Mouse (Mus musculus) ES-E14 (cell line): ENCODE data around the gene Dmkn. TPM values are rescaled to one million over a fixed set of nuclear protein-coding genes. Genes with fewer than 3 reads are reported as not detected.
A peak's percentile ranks its signal among the peaks of the same experiment; 100 is the strongest.

ENCODE experiments used
- DNase-seq: peaks from one replicate; pipeline ENCODE4 v3.0.0-alpha.2; 2013; ENCODE audit warnings: low read depth, low spot score
- H3K27ac ChIP-seq: 2 replicates; pipeline ENCODE4 v1.5.1; 2012; ENCODE audit warnings: low read depth, mild to moderate bottlenecking, low read length, moderate library complexity, mixed read lengths; ENCODE audit not compliant: poor library complexity, insufficient read depth, severe bottlenecking
- H3K36me3 ChIP-seq: 2 replicates; pipeline ENCODE4 v1.6.1; 2012; ENCODE audit warnings: mild to moderate bottlenecking, low read length, moderate library complexity, mixed read lengths; ENCODE audit not compliant: control insufficient read depth, poor library complexity, insufficient read depth, severe bottlenecking
- H3K4me1 ChIP-seq, 2 experiments: fragments of 150-350 bp in 1 of 2; sonication (generic) in 1 of 2; 2 replicates each; pipeline ENCODE4 v1.6.1; 2012; ENCODE audit warnings: low read length in 2 of 2, mild to moderate bottlenecking in 1 of 2, mixed read lengths in 1 of 2; ENCODE audit not compliant: control insufficient read depth in 2 of 2, insufficient read depth in 2 of 2, poor library complexity in 1 of 2
- H3K4me3 ChIP-seq, 2 experiments: fragments of 150-350 bp in 1 of 2; sonication (generic) in 1 of 2; 2 replicates each; pipeline ENCODE4 v1.5.1; 2012; ENCODE audit warnings: low read length in 2 of 2, low read depth in 1 of 2, mild to moderate bottlenecking in 1 of 2, mixed read lengths in 1 of 2; ENCODE audit not compliant: insufficient read depth in 1 of 2, poor library complexity in 1 of 2, severe bottlenecking in 1 of 2
- H3K9ac ChIP-seq: 2 replicates; pipeline ENCODE4 v1.6.1; 2012; ENCODE audit warnings: low read depth, mild to moderate bottlenecking, low read length, mixed read lengths; ENCODE audit not compliant: poor library complexity, insufficient read depth, severe bottlenecking
- H3K9me3 ChIP-seq: fragments of 150-350 bp; sonication (generic); 2 replicates; pipeline ENCODE4 v1.6.1; 2012; ENCODE audit warnings: low read depth, mild to moderate bottlenecking, low read length; ENCODE audit not compliant: control insufficient read depth, insufficient read depth
- CHD2 ChIP-seq: IDR thresholded peaks from 2 replicates; pipeline ENCODE4 v1.6.1; 2014; ENCODE audit warnings: mild to moderate bottlenecking, low read depth, low read length, inconsistent platforms
- HCFC1 ChIP-seq: IDR thresholded peaks from 2 replicates; pipeline ENCODE4 v1.6.1; 2012; ENCODE audit warnings: low read length, inconsistent platforms, borderline replicate concordance; ENCODE audit not compliant: insufficient read depth
- MAFK ChIP-seq: IDR thresholded peaks from 2 replicates; pipeline ENCODE4 v1.6.1; 2014; ENCODE audit warnings: mild to moderate bottlenecking, low read depth, low read length, inconsistent platforms; ENCODE audit not compliant: insufficient read depth
- ZC3H11A ChIP-seq: IDR thresholded peaks from 2 replicates; pipeline ENCODE4 v1.6.1; 2012; ENCODE audit warnings: low read depth, mild to moderate bottlenecking, inconsistent platforms, low read length, borderline replicate concordance
- ZNF384 ChIP-seq: IDR thresholded peaks from 2 replicates; pipeline ENCODE4 v1.6.1; 2012; ENCODE audit warnings: low read depth, low read length, inconsistent platforms
- in situ Hi-C, 2 experiments: fragments of 600-800 bp; cut with MboI; formaldehyde crosslinking; loops; one replicate each; pipeline ENCODE4 v1.15.1; 2025; ENCODE audit warnings: low sequenced_read_pairs in 2 of 2, inconsistent platforms in 1 of 2; ENCODE audit not compliant: unreplicated experiment in 2 of 2
- total RNA-seq: library from RNA; depleted of rRNA; stranded (reverse); fragments of 300-350 nt; gene quantifications from 2 replicates; pipeline ENCODE4 v1.2.3, GENCODE M21; 2012; rRNA removed

Gene Dmkn
- 1.9 and 4.9 TPM in 2 replicates for total RNA-seq

DNA sequence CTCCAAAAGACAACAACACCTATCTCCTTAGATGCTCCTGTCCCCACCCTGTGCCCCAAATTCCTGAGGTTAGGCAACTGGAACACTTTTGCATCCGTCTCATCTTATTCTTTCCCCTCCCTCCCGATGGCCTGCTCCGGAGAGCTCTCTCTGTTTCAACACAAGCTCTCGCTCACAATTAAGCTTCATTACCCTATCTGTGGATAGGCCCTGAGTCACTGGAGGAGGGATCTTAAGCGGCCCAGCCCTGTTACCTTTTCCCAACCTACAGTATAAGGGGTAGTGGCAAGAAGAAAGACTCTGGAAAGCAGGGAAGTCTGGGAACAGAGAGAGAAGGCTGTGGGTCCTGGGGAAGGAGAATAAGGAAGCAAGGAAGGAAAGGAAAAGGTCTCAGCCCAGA, at the start of gene Dmkn:
Dmkn (plus strand) TSS at position 301 of the 400 bp plus-strand sequence.
- Histone ChIP-seq H3K4me3 (no peak within 1 kb of the TSS), H3K4me1 (peaks cover 0 to 15% of the 10 kb centered on the region in 2 experiments; a peak in 2 of 4 replicates), H3K27ac (no peak within 1 kb of the TSS), H3K36me3 (no peaks in the 10 kb centered on the region), H3K9me3 (no peaks in the 10 kb centered on the region), H3K9ac (no peak within 1 kb of the TSS)
- in situ Hi-C loops, result no loop called here
- TF ChIP-seq MAFK (no peak), ZNF384 (no peak)
- DNase-seq, result no peak

DNA sequence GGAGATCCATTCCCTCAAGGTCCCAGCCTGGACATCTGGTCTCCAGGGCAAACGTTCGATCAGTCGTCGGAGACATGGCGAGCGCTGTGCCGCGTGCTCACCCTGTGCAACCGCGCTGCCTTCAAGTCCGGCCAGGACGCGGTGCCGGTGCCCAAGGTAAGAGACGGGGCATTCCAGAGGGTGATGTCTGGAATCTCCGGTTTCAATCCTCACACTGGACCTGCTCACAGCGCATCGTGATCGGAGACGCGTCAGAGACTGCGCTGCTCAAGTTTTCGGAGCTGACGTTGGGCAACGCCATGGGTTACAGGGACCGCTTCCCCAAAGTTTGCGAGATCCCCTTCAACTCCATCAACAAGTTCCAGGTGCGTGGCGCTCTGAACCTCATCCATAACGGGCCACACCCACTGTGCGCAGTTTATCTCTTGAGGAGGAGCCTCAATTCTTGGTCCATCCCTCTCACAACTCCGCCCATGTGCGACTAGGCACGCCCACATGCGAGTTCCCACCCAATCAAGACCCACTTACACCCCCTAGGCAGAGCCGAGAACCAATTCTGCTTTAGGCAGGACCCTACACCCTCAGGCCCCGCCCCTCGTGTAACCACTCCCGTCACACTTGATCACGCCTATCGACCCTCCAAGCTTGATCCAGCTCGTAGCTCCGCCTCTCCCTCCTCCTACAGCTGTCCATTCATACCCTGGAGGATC, 46.4 kb upstream of the Dmkn start:
- H3K9me3 ChIP-seq, result no peaks in the 10 kb centered on the region
- in situ Hi-C loops, result no loop called here
- no peak overlapping the region for H3K27ac ChIP-seq
- H3K9ac ChIP-seq, result peak overlapping the region; percentile 27
- H3K36me3 ChIP-seq, result no peaks in the 10 kb centered on the region
- TF ChIP-seq MAFK, result no peak
- no peak for TF ChIP-seq CHD2
- no peak for TF ChIP-seq ZNF384
- TF ChIP-seq HCFC1, result no peak
- no peak for TF ChIP-seq ZC3H11A
- peak overlapping the region; percentile 62 to 77 for H3K4me3 ChIP-seq
- peak; percentile 99 for DNase-seq
- H3K4me1 ChIP-seq, result peaks cover 0 to 3% of the 10 kb centered on the region in 2 experiments; a peak in 1 of 4 replicates

DNA sequence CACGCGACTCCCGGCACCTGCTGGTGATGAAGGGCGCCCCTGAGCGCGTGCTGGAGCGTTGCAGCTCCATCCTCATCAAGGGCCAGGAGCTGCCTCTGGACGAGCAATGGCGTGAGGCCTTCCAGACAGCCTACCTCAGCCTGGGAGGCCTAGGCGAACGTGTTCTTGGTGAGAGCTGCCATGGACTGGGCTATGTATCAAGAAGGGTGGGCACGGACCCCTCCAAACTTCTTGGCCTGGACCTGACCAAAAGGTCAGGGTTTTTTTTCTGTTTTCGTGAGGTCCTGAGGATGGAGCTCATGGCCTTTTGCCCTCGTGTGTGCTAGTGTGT, 45.9 kb upstream of the Dmkn start:
- Histone ChIP-seq H3K4me1 (peaks cover 0 to 3% of the 10 kb centered on the region in 2 experiments; a peak in 1 of 4 replicates), H3K27ac (no peak overlapping the region), H3K36me3 (no peaks in the 10 kb centered on the region), H3K9me3 (no peaks in the 10 kb centered on the region), H3K4me3 (peak overlapping the region; percentile 46 to 56; a peak in 3 of 4 replicates), H3K9ac (no peak overlapping the region)
- no peak for DNase-seq
- in situ Hi-C loops, result no loop called here
- TF ChIP-seq HCFC1 (no peak), MAFK (no peak), ZNF384 (no peak), CHD2 (no peak), ZC3H11A (no peak)

DNA sequence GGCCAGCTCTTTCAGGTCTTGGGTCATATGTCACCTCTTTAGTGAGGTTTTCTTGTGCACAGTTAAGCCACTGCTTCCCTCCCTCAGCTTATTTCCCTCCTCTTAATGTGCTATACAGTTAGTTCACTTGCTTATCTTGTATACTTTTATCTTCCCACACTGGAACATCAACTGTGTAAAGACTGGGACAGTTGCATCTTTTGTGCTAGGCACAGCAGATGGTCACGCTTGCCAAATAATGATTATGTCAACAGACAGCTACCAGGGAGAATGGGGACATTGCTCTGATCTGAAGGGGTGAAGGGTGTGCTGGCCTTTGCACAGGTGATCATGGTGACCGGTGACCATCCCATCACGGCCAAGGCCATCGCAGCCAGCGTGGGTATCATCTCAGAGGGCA, 43.9 kb upstream of the Dmkn start:
- TF ChIP-seq CHD2, result no peak
- TF ChIP-seq ZNF384, result no peak
- TF ChIP-seq MAFK, result no peak
- no peak for TF ChIP-seq ZC3H11A
- TF ChIP-seq HCFC1, result no peak
- Histone ChIP-seq H3K9me3 (no peaks in the 10 kb centered on the region), H3K4me1 (peaks cover 0 to 4% of the 10 kb centered on the region in 2 experiments; a peak in 1 of 4 replicates), H3K36me3 (no peaks in the 10 kb centered on the region), H3K9ac (no peak overlapping the region), H3K27ac (no peak overlapping the region), H3K4me3 (no peak overlapping the region)
- in situ Hi-C loops, result no loop called here
- no peak for DNase-seq

DNA sequence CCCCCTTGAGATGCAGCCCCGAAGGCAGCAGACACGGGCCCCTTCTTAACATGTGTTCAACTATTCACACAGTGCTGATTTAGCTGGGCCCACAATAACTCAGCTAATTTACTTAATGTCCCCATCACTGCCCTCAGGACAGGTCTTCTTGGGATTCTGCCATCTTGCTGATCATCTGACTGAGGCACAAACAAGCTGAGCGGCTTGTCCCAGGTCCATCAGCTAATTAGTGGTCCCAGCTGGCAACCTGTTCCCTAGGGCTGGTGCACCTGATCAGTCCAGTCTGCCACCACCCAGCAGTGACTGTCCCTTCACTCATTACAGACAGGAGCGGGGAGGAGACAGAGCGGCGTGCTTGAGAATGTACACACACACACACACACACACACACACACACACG, 42.3 kb upstream of the Dmkn start:
- peaks cover 0 to 5% of the 10 kb centered on the region in 2 experiments; a peak in 1 of 4 replicates for H3K4me1 ChIP-seq
- no peak for DNase-seq
- no peaks in the 10 kb centered on the region for H3K9me3 ChIP-seq
- no peak overlapping the region for H3K4me3 ChIP-seq
- H3K9ac ChIP-seq, result no peak overlapping the region
- H3K36me3 ChIP-seq, result no peaks in the 10 kb centered on the region
- TF ChIP-seq HCFC1 (no peak), MAFK (no peak), ZC3H11A (no peak), CHD2 (no peak), ZNF384 (no peak)
- in situ Hi-C loops, result no loop called here
- H3K27ac ChIP-seq, result no peak overlapping the region
